Mouse (Mus musculus) frontal cortex, postnatal 14 days (tissue): ENCODE results near the gene Crybb1.

Experiments used
- DNase-seq, 2 experiments: peaks; one replicate each; pipeline ENCODE4 v3.0.0; 2022; ENCODE audit warnings: low spot score in 2 of 2

Gene Crybb1

GRCm38 (mm10) chr5:112255426-112255825 lies at the start of gene Crybb1:
Crybb1 (plus strand) TSS chr5:112255815.
- peak; percentile 42 to 64 for DNase-seq

- DNase-seq = no peak
Observed at GRCm38 (mm10) chr5:112206543-112207255, 48.9 kb upstream of the Crybb1 start.

DNA sequence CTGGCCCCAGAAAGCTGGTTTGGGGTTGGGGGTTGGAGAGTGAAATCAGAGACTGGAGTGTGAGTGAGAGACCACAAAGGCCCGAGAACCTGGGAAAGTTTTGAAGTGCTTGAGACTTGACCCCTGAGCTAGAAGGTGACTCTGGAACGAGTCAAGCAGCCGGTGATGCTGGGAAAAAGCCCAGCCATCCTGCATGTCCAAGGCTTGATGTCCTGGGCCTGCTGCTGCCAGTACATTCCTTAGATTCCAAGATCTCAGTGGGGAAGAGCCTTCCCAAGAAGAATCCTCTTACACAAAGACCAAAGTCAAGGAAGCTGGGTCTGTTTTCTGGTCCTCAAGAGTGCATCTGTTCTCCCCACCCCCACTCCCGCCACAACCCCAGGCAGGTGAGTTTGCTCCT lies 47.3 kb upstream of the Crybb1 start:
- DNase-seq = no peak

- DNase-seq = peak in 1 of 2 experiments; percentile 68
Observed at GRCm38 (mm10) chr5:112210104-112210503, 45.5 kb upstream of the Crybb1 start.

DNA sequence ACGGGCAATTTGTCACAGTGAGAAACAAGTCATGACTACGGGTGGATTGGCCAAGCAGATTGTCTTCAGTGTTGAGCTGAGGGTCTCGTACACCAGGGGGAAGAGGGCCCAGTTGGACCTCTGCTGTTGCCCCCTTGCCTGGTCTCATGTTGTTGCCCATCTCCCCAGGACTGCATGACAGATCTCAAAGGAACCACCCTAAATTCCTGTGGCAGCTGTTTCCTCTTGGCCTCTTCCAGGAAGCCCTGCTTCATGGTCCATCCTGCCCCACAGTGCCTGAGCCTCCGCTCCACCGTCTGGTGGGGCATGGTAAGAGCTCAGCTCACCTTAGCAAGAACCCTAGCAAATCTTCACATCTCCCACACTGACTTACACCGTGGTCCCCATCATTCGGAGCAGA lies 43.7 kb upstream of the Crybb1 start:
- DNase-seq = no peak

GRCm38 (mm10) chr5:112212711-112213264 lies 42.8 kb upstream of the Crybb1 start:
- DNase-seq = no peak

- DNase-seq = no peak
Observed at GRCm38 (mm10) chr5:112213331-112214240, 42.0 kb upstream of the Crybb1 start.

DNA sequence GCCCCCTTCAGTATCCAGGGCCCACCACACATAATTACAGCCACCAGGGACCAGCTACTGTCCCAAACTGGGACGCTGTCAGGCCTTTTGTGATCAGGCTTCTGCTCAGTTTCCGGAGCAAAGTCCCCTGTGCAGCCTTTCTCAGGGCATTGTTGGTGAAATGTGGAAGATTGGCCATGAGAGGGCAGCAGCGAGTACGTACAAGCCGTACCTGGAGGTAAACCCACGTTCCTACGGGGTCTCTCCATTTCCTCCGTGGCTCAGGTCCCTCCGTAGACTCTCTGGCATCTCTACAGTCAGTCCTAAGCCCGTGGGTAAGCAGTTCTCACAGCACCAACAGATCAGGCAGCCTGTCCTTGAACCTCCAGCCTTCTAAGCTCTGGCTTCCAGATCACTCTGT lies 41.2 kb upstream of the Crybb1 start:
- DNase-seq = peak; percentile 73 to 74

- DNase-seq = peak in 1 of 2 experiments; percentile 57
Observed at GRCm38 (mm10) chr5:112215291-112215751, 40.3 kb upstream of the Crybb1 start.

- DNase-seq = no peak
Observed at GRCm38 (mm10) chr5:112215801-112216251, 39.8 kb upstream of the Crybb1 start.

DNA sequence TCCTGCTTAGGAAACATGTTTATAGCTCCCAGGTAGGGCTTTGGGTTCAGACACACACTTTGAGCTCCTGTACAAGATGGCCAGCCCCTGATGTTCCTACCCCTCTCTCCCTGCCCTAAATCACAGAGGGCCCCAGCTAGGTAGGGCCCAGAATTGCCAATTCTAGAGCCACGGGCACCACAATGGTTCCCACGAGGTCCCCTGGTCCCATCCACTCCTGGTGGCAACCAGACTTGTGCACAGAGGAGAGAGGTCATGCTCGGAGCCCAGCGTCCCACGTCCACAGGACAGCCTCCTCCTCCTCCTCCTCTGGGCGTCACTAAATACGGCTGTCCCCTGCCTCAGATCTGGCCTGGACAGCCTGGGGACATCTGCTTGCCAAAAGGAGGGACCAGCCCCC lies 39.3 kb upstream of the Crybb1 start:
- DNase-seq = no peak

DNA sequence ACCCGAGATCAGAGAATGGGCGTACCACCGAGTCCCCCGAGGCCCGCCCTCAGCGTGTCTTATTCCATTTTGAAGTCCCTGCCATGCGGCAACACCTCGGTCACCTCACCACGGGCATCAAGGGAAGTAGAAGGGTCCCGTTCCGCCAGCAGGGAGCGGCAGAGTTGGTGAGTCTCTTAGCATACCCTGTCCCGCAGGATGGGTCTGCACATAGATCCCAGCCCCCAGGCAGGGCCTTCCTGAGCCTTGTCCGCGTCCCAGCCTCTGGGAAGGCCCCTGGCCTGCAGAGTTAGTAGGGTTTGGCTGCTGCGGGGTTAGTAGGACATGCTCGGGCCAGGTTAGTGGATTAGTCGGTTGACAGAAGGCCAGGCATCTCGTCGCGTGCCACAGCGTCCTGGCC lies 38.6 kb upstream of the Crybb1 start:
- DNase-seq = no peak

GRCm38 (mm10) chr5:112218679-112219078 lies 36.9 kb upstream of the Crybb1 start:
- no peak for DNase-seq

DNA sequence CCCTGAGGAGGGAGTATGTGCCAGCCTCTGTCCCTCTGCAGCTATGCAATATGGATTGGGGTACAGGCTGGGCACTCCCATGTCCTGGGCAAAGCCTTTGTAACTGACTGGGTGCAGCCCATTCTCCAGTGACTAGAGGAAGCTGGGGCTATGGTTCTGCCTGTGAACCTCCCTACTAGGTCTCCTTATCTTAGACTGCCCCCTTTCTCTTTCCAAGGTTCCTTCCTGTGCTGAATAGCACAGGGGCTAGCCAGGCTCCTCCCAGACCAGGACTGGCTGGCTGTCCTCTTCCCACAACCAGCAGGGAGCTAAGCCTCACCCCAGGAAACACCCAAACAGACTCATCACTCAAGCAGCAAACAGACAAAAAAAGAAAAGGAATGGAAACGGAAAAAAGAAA lies 36.2 kb upstream of the Crybb1 start:
- DNase-seq = no peak

- no peak for DNase-seq
Observed at GRCm38 (mm10) chr5:112220203-112220602, 35.4 kb upstream of the Crybb1 start.

- no peak for DNase-seq
Observed at GRCm38 (mm10) chr5:112225591-112225990, 30.0 kb upstream of the Crybb1 start.

DNA sequence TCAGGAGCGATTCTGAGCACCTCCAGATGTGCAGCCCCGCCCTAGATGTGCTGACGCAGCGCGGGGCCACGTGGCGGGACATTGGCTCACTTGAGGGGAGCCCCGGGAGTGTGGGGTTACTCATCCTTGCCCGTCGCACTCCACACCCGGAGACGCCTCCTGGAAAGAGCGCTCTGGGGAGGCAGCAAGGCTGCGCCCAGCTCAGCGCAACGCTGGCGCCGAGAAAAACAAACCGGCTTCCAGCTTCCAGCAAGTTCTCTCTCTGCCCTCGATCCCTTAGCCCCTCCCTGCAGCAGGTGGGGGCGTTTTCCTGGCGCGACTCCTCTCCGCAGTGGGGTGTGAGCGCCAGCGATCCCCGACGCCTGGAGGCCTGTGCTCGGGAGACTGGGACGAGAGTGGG lies 28.3 kb upstream of the Crybb1 start:
- DNase-seq = peak in 1 of 2 experiments; percentile 44

- no peak for DNase-seq
Observed at GRCm38 (mm10) chr5:112227898-112228239, 27.7 kb upstream of the Crybb1 start.

DNA sequence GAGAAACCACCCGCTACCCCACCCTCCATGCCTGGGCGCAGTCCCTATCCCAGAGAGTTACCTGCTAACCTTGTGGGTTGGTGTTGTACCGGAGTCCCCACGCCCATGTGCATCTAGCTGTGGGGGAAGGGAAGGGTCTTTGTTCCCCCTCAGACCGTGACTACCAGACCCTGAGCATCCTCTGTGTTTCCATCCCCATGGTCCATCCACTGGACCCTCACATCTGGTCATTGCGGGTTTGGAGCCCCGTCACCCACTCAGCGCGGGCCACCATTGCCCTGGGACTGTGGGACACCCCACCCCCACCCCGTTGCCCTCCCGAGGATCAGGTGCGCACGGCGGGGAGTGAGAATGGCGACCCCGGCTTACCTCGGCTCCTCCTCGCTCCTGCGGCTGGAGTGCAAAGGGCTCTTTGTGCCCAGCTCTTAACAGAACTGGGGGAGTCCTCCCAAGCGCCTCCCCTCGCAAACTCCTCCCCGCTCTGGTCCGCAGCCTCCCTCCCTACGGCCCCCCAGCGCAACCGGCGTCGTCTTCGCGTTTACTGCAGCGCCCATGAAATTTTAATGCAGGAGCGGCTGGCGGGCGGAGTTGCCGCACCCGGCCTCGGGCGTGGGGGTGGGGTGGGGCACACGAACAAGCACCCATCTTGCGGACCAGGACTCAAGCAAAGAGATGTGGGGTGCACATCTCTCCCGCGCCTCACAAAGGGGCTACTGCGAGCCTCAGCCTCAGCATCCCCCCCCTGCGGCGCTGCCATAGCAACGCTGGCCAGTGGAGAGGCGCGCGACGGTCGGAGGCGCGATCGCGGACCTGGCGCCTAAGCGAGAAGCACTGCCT lies 27.2 kb upstream of the Crybb1 start:
- peak; percentile 62 to 65 for DNase-seq

- no peak for DNase-seq
Observed at GRCm38 (mm10) chr5:112235806-112236205, 19.8 kb upstream of the Crybb1 start.

GRCm38 (mm10) chr5:112236631-112237030 lies 19.0 kb upstream of the Crybb1 start:
- no peak for DNase-seq

DNA sequence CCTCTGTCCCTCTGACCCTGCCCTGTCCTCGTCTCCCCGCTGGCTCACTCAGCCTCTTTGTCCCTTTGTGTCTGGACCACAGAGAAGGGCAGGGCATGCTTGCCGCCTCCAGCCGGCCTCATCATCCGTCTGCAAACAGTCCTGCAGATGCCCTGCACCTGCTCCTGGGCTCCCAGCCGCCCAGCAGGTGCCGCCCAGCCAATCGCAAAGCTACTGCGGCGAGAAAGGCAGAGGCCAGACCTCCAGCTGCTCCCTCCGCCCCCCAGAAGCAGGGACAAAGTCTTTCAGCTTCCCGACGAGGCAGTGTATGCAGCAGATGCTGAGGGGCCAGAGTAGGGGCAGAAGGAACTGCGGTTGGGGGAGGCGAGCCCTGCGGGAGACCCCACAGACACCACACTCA lies 18.2 kb upstream of the Crybb1 start:
- no peak for DNase-seq
